Mouse (Mus musculus): ENCODE measurements around the gene Ptpn6. TPM values are rescaled to one million over a fixed set of nuclear protein-coding genes. Genes with fewer than 3 reads are reported as not detected.

The Ptpn6 gene
- polyA plus RNA-seq, 1 experiment from 2014 or later, result 28.7 TPM

GRCm38 (mm10) chr6:124767920-124768703 lies 29.6 kb upstream of the Ptpn6 start:
- H3K9me3 ChIP-seq (replicated peaks), result no peaks in the 10 kb centered on the region
- peaks cover 74% of the 10 kb centered on the region for H3K27me3 ChIP-seq
- H3K4me2 ChIP-seq, result peak overlapping the region; percentile 68
- ATAC-seq (ENCODE audit: low read depth) (peak; percentile 39; the same call in 1 of the 2 replicates), DNase-seq (no peak)
- no peaks in the 10 kb centered on the region for H3K36me3 ChIP-seq
- peaks cover 20% of the 10 kb centered on the region for H3K4me1 ChIP-seq (replicated peaks)
- peak overlapping the region; percentile 52 for H3K4me3 ChIP-seq (replicated peaks)
- no peak overlapping the region for H3K27ac ChIP-seq
- H3K9ac ChIP-seq, result no peak overlapping the region
- 26% methylated on average over 19 of the region's 19 CpGs for WGBS (ENCODE audit: insufficient replicate concordance)

- H3K4me1 ChIP-seq (replicated peaks), result peaks cover 20% of the 10 kb centered on the region
These were observed 29.0 kb upstream of the Ptpn6 start for GRCm38 (mm10) chr6:124767536-124767919.

GRCm38 (mm10) chr6:124765951-124766350 lies 27.4 kb upstream of the Ptpn6 start:
- Histone ChIP-seq H3K9ac (no peak overlapping the region), H3K4me2 (no peak overlapping the region), H3K4me3 (replicated peaks) (no peak overlapping the region), H3K36me3 (no peaks in the 10 kb centered on the region), H3K4me1 (replicated peaks) (peaks cover 20% of the 10 kb centered on the region), H3K9me3 (replicated peaks) (no peaks in the 10 kb centered on the region), H3K27ac (no peak overlapping the region), H3K27me3 (peaks cover 89% of the 10 kb centered on the region)
- DNase-seq (no peak), ATAC-seq (ENCODE audit: low read depth) (no peak)
- WGBS (ENCODE audit: insufficient replicate concordance), result 69% methylated on average over 7 of the region's 7 CpGs

More at GRCm38 (mm10) chr6:124767536-124767919, 29.0 kb upstream of the Ptpn6 start:
- Histone ChIP-seq H3K27ac (no peak overlapping the region), H3K9me3 (replicated peaks) (no peaks in the 10 kb centered on the region), H3K36me3 (no peaks in the 10 kb centered on the region), H3K4me2 (no peak overlapping the region), H3K27me3 (peaks cover 79% of the 10 kb centered on the region), H3K4me3 (replicated peaks) (no peak overlapping the region), H3K9ac (no peak overlapping the region)
- 65% methylated on average over 4 of the region's 4 CpGs for WGBS (ENCODE audit: insufficient replicate concordance)
- ATAC-seq (ENCODE audit: low read depth), result no peak
- no peak for DNase-seq

- ATAC-seq (ENCODE audit: low read depth) (peak; percentile 36; the same call in 1 of the 2 replicates), DNase-seq (peak; percentile 69)
- H3K9ac ChIP-seq, result no peak overlapping the region
These were observed 20.7 kb upstream of the Ptpn6 start for GRCm38 (mm10) chr6:124759259-124759658.

GRCm38 (mm10) chr6:124758849-124759232 lies 20.3 kb upstream of the Ptpn6 start:
- Histone ChIP-seq H3K36me3 (no peaks in the 10 kb centered on the region), H3K4me2 (peak overlapping the region; percentile 23; the same call in 1 of the 2 replicates), H3K9ac (no peak overlapping the region), H3K4me3 (replicated peaks) (no peak overlapping the region), H3K9me3 (replicated peaks) (no peaks in the 10 kb centered on the region), H3K27ac (peak overlapping the region; percentile 47; the same call in 1 of the 2 replicates), H3K27me3 (peaks cover 100% of the 10 kb centered on the region), H3K4me1 (replicated peaks) (peaks cover 38% of the 10 kb centered on the region)
- no peak for DNase-seq
- WGBS (ENCODE audit: insufficient replicate concordance), result 46% methylated on average over 2 of the region's 2 CpGs
- ATAC-seq (ENCODE audit: low read depth), result no peak

More at GRCm38 (mm10) chr6:124759259-124759658, 20.7 kb upstream of the Ptpn6 start:
- Histone ChIP-seq H3K4me3 (replicated peaks) (no peak overlapping the region), H3K27ac (no peak overlapping the region), H3K36me3 (no peaks in the 10 kb centered on the region), H3K4me2 (peak overlapping the region; percentile 23; the same call in 1 of the 2 replicates), H3K27me3 (peaks cover 100% of the 10 kb centered on the region), H3K9me3 (replicated peaks) (no peaks in the 10 kb centered on the region), H3K4me1 (replicated peaks) (peaks cover 35% of the 10 kb centered on the region)
- WGBS (ENCODE audit: insufficient replicate concordance), result 0% methylated on average over 5 of the region's 5 CpGs

GRCm38 (mm10) chr6:124757909-124758848 lies 19.7 kb upstream of the Ptpn6 start:
- H3K4me3 ChIP-seq (replicated peaks), result peak overlapping the region; percentile 67; the same call in 1 of the 2 replicates
- H3K27me3 ChIP-seq, result peaks cover 100% of the 10 kb centered on the region
- H3K4me1 ChIP-seq (replicated peaks), result peaks cover 38% of the 10 kb centered on the region
- H3K27ac ChIP-seq, result peak overlapping the region; percentile 47; the same call in 1 of the 2 replicates
- DNase-seq, result no peak
- no peak for ATAC-seq (ENCODE audit: low read depth)
- no peak overlapping the region for H3K9ac ChIP-seq
- H3K36me3 ChIP-seq, result no peaks in the 10 kb centered on the region
- H3K4me2 ChIP-seq, result peak overlapping the region; percentile 81
- 51% methylated on average over 5 of the region's 5 CpGs for WGBS (ENCODE audit: insufficient replicate concordance)
- H3K9me3 ChIP-seq (replicated peaks), result no peaks in the 10 kb centered on the region

GRCm38 (mm10) chr6:124757351-124757880 lies 18.9 kb upstream of the Ptpn6 start:
- 25% methylated on average over 5 of the region's 5 CpGs for WGBS (ENCODE audit: insufficient replicate concordance)
- Histone ChIP-seq H3K9ac (0 out of 2 replicates have a peak overlapping the region, but pooled peaks have one; percentile 74), H3K27me3 (peaks cover 98% of the 10 kb centered on the region), H3K4me2 (peak overlapping the region; percentile 81), H3K9me3 (replicated peaks) (no peaks in the 10 kb centered on the region), H3K4me3 (replicated peaks) (peak overlapping the region; percentile 67), H3K36me3 (no peaks in the 10 kb centered on the region), H3K4me1 (replicated peaks) (peaks cover 38% of the 10 kb centered on the region), H3K27ac (0 out of 2 replicates have a peak overlapping the region, but pooled peaks have one; percentile 47)
- DNase-seq, result no peak
- ATAC-seq (ENCODE audit: low read depth), result no peak

GRCm38 (mm10) chr6:124756652-124757350 lies 18.3 kb upstream of the Ptpn6 start:
- DNase-seq, result no peak
- ATAC-seq (ENCODE audit: low read depth), result peak; percentile 39; the same call in 1 of the 2 replicates
- H3K9ac ChIP-seq, result peak overlapping the region; percentile 74
- peak overlapping the region; percentile 73 for H3K27ac ChIP-seq
- H3K4me1 ChIP-seq (replicated peaks), result peaks cover 38% of the 10 kb centered on the region
- peaks cover 94% of the 10 kb centered on the region for H3K27me3 ChIP-seq
- H3K36me3 ChIP-seq, result no peaks in the 10 kb centered on the region
- no peaks in the 10 kb centered on the region for H3K9me3 ChIP-seq (replicated peaks)
- H3K4me3 ChIP-seq (replicated peaks), result peak overlapping the region; percentile 67
- WGBS (ENCODE audit: insufficient replicate concordance), result 2% methylated on average over 40 of the region's 54 CpGs
- H3K4me2 ChIP-seq, result peak overlapping the region; percentile 81

GRCm38 (mm10) chr6:124755831-124756595 lies 17.5 kb upstream of the Ptpn6 start, which contains the start of the genes Gm45234 and Atn1:
Gene Gm45234 (minus strand): TSS chr6:124756021.
Gene Atn1 (minus strand): TSS chr6:124756524.
- Histone ChIP-seq H3K4me1 (replicated peaks) (peaks cover 41% of the 10 kb centered on the region), H3K27ac (peak within 1 kb of the TSS; percentile 73), H3K4me2 (peak within 1 kb of the TSS; percentile 81), H3K27me3 (peaks cover 86% of the 10 kb centered on the region), H3K9ac (peak within 1 kb of the TSS; percentile 74), H3K9me3 (replicated peaks) (no peaks in the 10 kb centered on the region), H3K36me3 (no peaks in the 10 kb centered on the region), H3K4me3 (replicated peaks) (peak within 1 kb of the TSS; percentile 67)
- no peak for DNase-seq
- ATAC-seq (ENCODE audit: low read depth), result peak; percentile 57
- WGBS (ENCODE audit: insufficient replicate concordance), result under 1% methylated on average over 69 of the region's 100 CpGs

GRCm38 (mm10) chr6:124755306-124755705 lies 16.8 kb upstream of the Ptpn6 start:
- Histone ChIP-seq H3K36me3 (no peaks in the 10 kb centered on the region), H3K9ac (peak overlapping the region; percentile 74), H3K4me3 (replicated peaks) (peak overlapping the region; percentile 67), H3K9me3 (replicated peaks) (no peaks in the 10 kb centered on the region), H3K4me1 (replicated peaks) (peaks cover 41% of the 10 kb centered on the region), H3K27me3 (peaks cover 79% of the 10 kb centered on the region), H3K27ac (no peak overlapping the region), H3K4me2 (peak overlapping the region; percentile 81)
- ATAC-seq (ENCODE audit: low read depth) (no peak), DNase-seq (no peak)
- 17% methylated on average over 3 of the region's 3 CpGs for WGBS (ENCODE audit: insufficient replicate concordance)

Measured in liver, embryonic 13.5 days (tissue).